Mouse (Mus musculus) left cerebral cortex, postnatal 4 days (tissue): ENCODE data around the gene Agap1. TPM values are rescaled to one million over a fixed set of nuclear protein-coding genes. Genes with fewer than 3 reads are reported as not detected.

Experiments used
- DNase-seq: peaks from one replicate; pipeline ENCODE4 v3.0.0-alpha.2; 2022
- intact Hi-C: fragments of 180-260 bp; cut with DNase I; formaldehyde crosslinking; loops from one replicate; pipeline ENCODE4 v1.15.1; 2025
- total RNA-seq, 2 experiments: library from RNA; stranded (reverse); gene quantifications; 2 replicates each; pipeline ENCODE4 v1.2.3; 2021

Agap1 gene
- total RNA-seq, 2 experiments from 2014 or later, result 415 to 416 TPM

GRCm38 (mm10) chr1:89602879-89603278, 148.3 kb downstream of the Agap1 start:
- DNase-seq, result no peak
- intact Hi-C loops, result no loop called here

GRCm38 (mm10) chr1:89606612-89607011, 152.0 kb downstream of the Agap1 start:
- DNase-seq, result peak; percentile 72
- intact Hi-C loops, result no loop called here

GRCm38 (mm10) chr1:89608766-89609165, 154.2 kb downstream of the Agap1 start:
- DNase-seq, result no peak
- intact Hi-C loops, result no loop called here

GRCm38 (mm10) chr1:89609964-89610363, 155.4 kb downstream of the Agap1 start:
- DNase-seq, result no peak
- intact Hi-C loops, result loop anchor here (10.0 kb wide), 1 partner anchor 85 kb away; no protein-coding TSS in a partner anchor

- peak; percentile 41 for DNase-seq
- intact Hi-C loops, result loop anchor here (10.0 kb wide), 1 partner anchor 87 kb away; no protein-coding TSS in a partner anchor
Measured at GRCm38 (mm10) chr1:89611521-89611920, 156.9 kb downstream of the Agap1 start.

GRCm38 (mm10) chr1:89613234-89613870, 158.7 kb downstream of the Agap1 start:
- DNase-seq, result no peak
- intact Hi-C loops, result loop anchor here (10.0 kb wide), 1 partner anchor 89 kb away; no protein-coding TSS in a partner anchor

- no peak for DNase-seq
- intact Hi-C loops, result loop anchor here (10.0 kb wide), 1 partner anchor 92 kb away; no protein-coding TSS in a partner anchor
Measured at GRCm38 (mm10) chr1:89616556-89616955, 161.9 kb downstream of the Agap1 start.

- intact Hi-C loops, result loop anchor here (10.0 kb wide), 1 partner anchor 93 kb away; no protein-coding TSS in a partner anchor
- DNase-seq, result no peak
Measured at GRCm38 (mm10) chr1:89617336-89617735, 162.7 kb downstream of the Agap1 start.

- no peak for DNase-seq
- intact Hi-C loops, result loop anchor here (10.0 kb wide), 1 partner anchor 95 kb away; no protein-coding TSS in a partner anchor
Measured at GRCm38 (mm10) chr1:89619963-89620362, 165.4 kb downstream of the Agap1 start.

- intact Hi-C loops, result no loop called here
- DNase-seq, result no peak
Measured at GRCm38 (mm10) chr1:89621014-89621791, 166.6 kb downstream of the Agap1 start.

- intact Hi-C loops, result no loop called here
- DNase-seq, result peak; percentile 84
Measured at GRCm38 (mm10) chr1:89621952-89622351, 167.3 kb downstream of the Agap1 start.

- no peak for DNase-seq
- intact Hi-C loops, result no loop called here
Measured at GRCm38 (mm10) chr1:89622801-89623200, 168.2 kb downstream of the Agap1 start.

GRCm38 (mm10) chr1:89625312-89625711, 170.7 kb downstream of the Agap1 start:
- intact Hi-C loops, result no loop called here
- no peak for DNase-seq

- no peak for DNase-seq
- intact Hi-C loops, result no loop called here
Measured at GRCm38 (mm10) chr1:89625967-89626366, 171.4 kb downstream of the Agap1 start.

- DNase-seq, result no peak
- intact Hi-C loops, result no loop called here
Measured at GRCm38 (mm10) chr1:89626940-89627339, 172.3 kb downstream of the Agap1 start.

- intact Hi-C loops, result no loop called here
- DNase-seq, result peak; percentile 37
Measured at GRCm38 (mm10) chr1:89627650-89628049, 173.0 kb downstream of the Agap1 start.

GRCm38 (mm10) chr1:89630836-89631235, 176.2 kb downstream of the Agap1 start:
- intact Hi-C loops, result loop anchor here (5.0 to 10.0 kb wide), 2 partner anchors 394 to 876 kb away; no protein-coding TSS in a partner anchor
- no peak for DNase-seq

GRCm38 (mm10) chr1:89631747-89632146, 177.1 kb downstream of the Agap1 start:
- intact Hi-C loops, result loop anchor here (5.0 to 10.0 kb wide), 2 partner anchors 394 to 877 kb away; no protein-coding TSS in a partner anchor

GRCm38 (mm10) chr1:89634055-89634454, 179.4 kb downstream of the Agap1 start:
- DNase-seq, result no peak
- intact Hi-C loops, result loop anchor here (5.0 to 10.0 kb wide), 2 partner anchors 397 to 879 kb away; no protein-coding TSS in a partner anchor

More at GRCm38 (mm10) chr1:89631747-89632146, 177.1 kb downstream of the Agap1 start:
- no peak for DNase-seq

GRCm38 (mm10) chr1:89635131-89635530, 180.5 kb downstream of the Agap1 start:
- intact Hi-C loops, result loop anchor here (10.0 kb wide), 1 partner anchor 880 kb away; no protein-coding TSS in a partner anchor
- DNase-seq, result no peak

GRCm38 (mm10) chr1:89637670-89638069, 183.1 kb downstream of the Agap1 start:
- intact Hi-C loops, result loop anchor here (10.0 kb wide), 1 partner anchor 883 kb away; no protein-coding TSS in a partner anchor
- DNase-seq, result no peak
